Mouse (Mus musculus): ENCODE results near the gene Dhx40.
"Not testable (repeated sequence)": the region's sequence is repeated elsewhere in the genome, so short reads cannot be mapped to it uniquely, and the experiment has no call there.

The Dhx40 gene

GRCm38 (mm10) chr11:86751010-86751409, 56.5 kb downstream of the Dhx40 start:
- DNase-seq (ENCODE audit: low spot score), result no peak

- no peak for DNase-seq (ENCODE audit: low spot score)
These were observed 57.6 kb downstream of the Dhx40 start for GRCm38 (mm10) chr11:86749776-86750423.

- no peak for DNase-seq (ENCODE audit: low spot score)
These were observed 61.7 kb downstream of the Dhx40 start for GRCm38 (mm10) chr11:86745634-86746404.

GRCm38 (mm10) chr11:86742605-86743004, 64.9 kb downstream of the Dhx40 start:
- DNase-seq (ENCODE audit: low spot score), result no peak

- no peak for DNase-seq (ENCODE audit: low spot score)
These were observed 66.0 kb downstream of the Dhx40 start for GRCm38 (mm10) chr11:86741505-86741904.

- no peak for DNase-seq (ENCODE audit: low spot score)
These were observed 68.1 kb downstream of the Dhx40 start for GRCm38 (mm10) chr11:86739470-86739869.

- DNase-seq (ENCODE audit: low spot score), result no peak
These were observed 68.6 kb downstream of the Dhx40 start for GRCm38 (mm10) chr11:86738956-86739355.

GRCm38 (mm10) chr11:86738308-86738707, 69.2 kb downstream of the Dhx40 start:
- DNase-seq (ENCODE audit: low spot score), result not testable (repeated sequence)

GRCm38 (mm10) chr11:86737301-86738000, 70.1 kb downstream of the Dhx40 start:
- DNase-seq (ENCODE audit: low spot score), result no peak

- no peak for DNase-seq (ENCODE audit: low spot score)
These were observed 72.6 kb downstream of the Dhx40 start for GRCm38 (mm10) chr11:86734993-86735392.

GRCm38 (mm10) chr11:86734241-86734939, 73.2 kb downstream of the Dhx40 start:
- DNase-seq (ENCODE audit: low spot score), result no peak

- DNase-seq (ENCODE audit: low spot score), result no peak
These were observed 76.1 kb downstream of the Dhx40 start for GRCm38 (mm10) chr11:86731443-86731842.

- no peak for DNase-seq (ENCODE audit: low spot score)
These were observed 81.9 kb downstream of the Dhx40 start for GRCm38 (mm10) chr11:86725607-86726006.

- DNase-seq (ENCODE audit: low spot score), result no peak
These were observed 82.6 kb downstream of the Dhx40 start for GRCm38 (mm10) chr11:86724982-86725381.

GRCm38 (mm10) chr11:86724004-86724403, 83.5 kb downstream of the Dhx40 start:
- no peak for DNase-seq (ENCODE audit: low spot score)

- no peak for DNase-seq (ENCODE audit: low spot score)
These were observed 88.2 kb downstream of the Dhx40 start for GRCm38 (mm10) chr11:86719390-86719789.

Measured in urinary bladder, postnatal 14 days (tissue).